Mouse (Mus musculus): ENCODE measurements at regions not wholly inside any gene's neighbourhood (a gene's known extent, or its start where the extent isn't known, plus 50 kb on each side); places are given as distances from the start of the nearest gene placed in this dataset.

DNA sequence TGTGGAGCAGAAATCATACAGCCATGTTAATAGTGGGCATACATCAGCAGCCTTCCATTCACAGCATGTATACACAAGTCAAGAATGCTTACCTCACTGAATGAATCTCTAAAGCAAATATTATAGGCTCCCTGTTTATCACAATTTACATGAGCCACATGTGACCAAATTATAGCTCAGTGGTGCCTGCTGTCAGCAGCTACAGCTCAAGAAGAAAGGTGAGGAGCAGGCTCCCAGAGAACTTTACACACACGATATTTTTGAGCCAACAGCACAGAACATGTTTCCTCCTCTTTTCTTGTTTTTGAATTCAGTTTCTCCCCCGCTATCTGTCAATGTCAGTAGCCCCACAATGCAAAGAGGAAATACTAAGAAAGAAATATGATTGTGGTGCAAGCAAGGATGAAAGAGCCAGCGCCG lies 1605.4 kb downstream of the 4930444P10Rik start:
- peaks cover 12% of the 10 kb centered on the region; the same call in 1 of the 2 replicates for H3K27me3 ChIP-seq
- WGBS, result 44% methylated on average over 4 of the region's 4 CpGs
- ATAC-seq (ENCODE audit: low FRiP score, low read depth), result no peak

DNA sequence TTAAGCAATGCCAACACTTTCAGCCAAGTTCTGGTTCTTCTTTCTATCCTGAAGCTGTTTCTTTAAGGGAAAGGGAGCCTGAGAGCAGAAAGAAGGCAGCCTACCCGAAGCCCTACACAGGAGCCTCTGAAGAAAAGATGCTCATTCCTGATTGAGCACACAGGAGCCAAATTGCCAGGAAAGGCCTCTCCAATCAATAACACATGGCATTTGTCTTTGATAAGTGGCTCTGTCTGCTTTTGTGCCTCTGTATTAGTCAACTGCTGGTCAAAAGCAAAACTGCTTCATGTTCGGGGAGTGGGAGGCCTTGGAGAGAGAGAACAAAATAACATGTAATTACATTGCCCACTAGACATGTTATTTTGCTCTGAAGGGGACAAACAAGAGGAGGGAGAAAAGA lies 1607.4 kb downstream of the 4930444P10Rik start:
- Histone ChIP-seq H3K4me1 (no peaks in the 10 kb centered on the region), H3K27ac (no peak overlapping the region), H3K4me3 (no peak overlapping the region), H3K4me2 (replicated peaks) (no peak overlapping the region), H3K27me3 (peaks cover 12% of the 10 kb centered on the region; the same call in 1 of the 2 replicates), H3K9me3 (no peaks in the 10 kb centered on the region), H3K9ac (no peak overlapping the region), H3K36me3 (no peaks in the 10 kb centered on the region)
- 31% methylated on average over 2 of the region's 2 CpGs for whole genome bisulfite sequencing
- no peak for ATAC-seq (ENCODE audit: low FRiP score, low read depth)

More for the DNA sequence above, 1605.4 kb downstream of the 4930444P10Rik start:
- Histone ChIP-seq H3K4me3 (no peak overlapping the region), H3K27ac (no peak overlapping the region), H3K36me3 (no peaks in the 10 kb centered on the region), H3K9ac (no peak overlapping the region), H3K9me3 (no peaks in the 10 kb centered on the region), H3K4me2 (replicated peaks) (no peak overlapping the region), H3K4me1 (no peaks in the 10 kb centered on the region)

DNA sequence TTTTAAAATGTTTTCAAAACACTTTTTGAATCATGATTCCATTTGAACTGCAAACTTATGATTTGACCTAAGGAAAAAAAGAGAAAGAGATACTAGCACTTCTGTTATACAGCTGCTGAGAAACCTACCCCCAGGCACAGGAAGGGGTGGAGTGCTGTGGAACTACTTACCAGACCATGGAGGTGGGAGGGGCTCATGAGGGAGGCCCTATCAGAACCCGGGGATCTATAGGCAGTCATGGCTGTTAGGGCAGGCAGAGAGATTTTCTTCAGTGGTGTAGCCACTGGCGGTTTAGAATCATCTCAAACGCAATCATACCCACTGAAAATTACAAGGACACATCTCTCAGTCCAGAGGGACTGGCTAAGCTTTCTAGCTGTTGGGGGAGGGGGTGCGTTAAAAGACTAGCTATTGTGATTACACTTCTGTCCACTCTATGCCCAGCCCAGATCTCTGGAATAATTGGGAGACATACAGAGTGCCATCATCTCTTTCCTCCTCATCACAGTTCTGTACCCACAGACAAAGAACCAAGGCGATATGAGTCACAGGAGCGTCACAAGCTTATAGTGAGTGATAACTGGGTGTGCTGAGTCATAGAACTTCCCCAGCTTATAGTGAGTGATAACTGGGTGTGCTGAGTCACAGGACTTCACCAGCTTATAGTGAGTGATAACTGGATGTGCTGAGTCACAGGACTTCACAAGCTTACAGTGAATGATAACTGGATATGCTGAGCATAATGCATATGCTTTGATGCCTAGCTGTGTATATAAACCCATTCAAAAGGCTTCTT lies 1608.8 kb downstream of the 4930444P10Rik start:
- Histone ChIP-seq H3K36me3 (no peaks in the 10 kb centered on the region), H3K27ac (no peak overlapping the region), H3K4me3 (no peak overlapping the region), H3K4me2 (replicated peaks) (no peak overlapping the region), H3K9me3 (no peaks in the 10 kb centered on the region), H3K27me3 (peaks cover 12% of the 10 kb centered on the region; the same call in 1 of the 2 replicates), H3K4me1 (no peaks in the 10 kb centered on the region), H3K9ac (no peak overlapping the region)
- 91% methylated on average over 6 of the region's 6 CpGs for WGBS
- ATAC-seq (ENCODE audit: low FRiP score, low read depth), result no peak

DNA sequence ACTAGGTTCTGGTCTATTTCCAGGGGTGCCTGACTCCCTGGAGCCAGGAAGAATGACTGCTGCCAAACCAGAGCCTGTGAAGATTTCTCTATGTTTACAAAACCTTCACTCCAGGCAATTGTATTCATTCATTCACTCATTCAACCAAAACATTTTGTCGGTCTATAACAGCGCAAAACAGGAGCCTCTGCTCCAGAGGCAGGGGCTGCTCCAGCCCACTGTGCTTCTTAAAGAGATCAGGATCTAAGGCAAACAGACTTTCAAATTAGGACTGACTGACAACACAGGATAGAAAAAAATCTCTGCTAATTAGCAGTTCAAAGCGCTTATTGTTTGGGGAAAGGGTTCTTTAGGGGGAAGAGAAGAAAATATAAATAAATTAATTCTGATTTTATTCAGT lies 1620.8 kb downstream of the 4930444P10Rik start:
- H3K27ac ChIP-seq, result no peak overlapping the region
- no peak for ATAC-seq (ENCODE audit: low FRiP score, low read depth)
- 0 out of 2 replicates have a peak, but pooled peaks cover under 1% of the 10 kb centered on the region for H3K4me1 ChIP-seq
- H3K27me3 ChIP-seq, result no peaks in the 10 kb centered on the region
- no peak overlapping the region for H3K4me2 ChIP-seq (replicated peaks)
- no peak overlapping the region for H3K9ac ChIP-seq
- no peaks in the 10 kb centered on the region for H3K36me3 ChIP-seq
- no peak overlapping the region for H3K4me3 ChIP-seq
- no peaks in the 10 kb centered on the region for H3K9me3 ChIP-seq
- WGBS, result 37% methylated on average over 3 of the region's 3 CpGs

DNA sequence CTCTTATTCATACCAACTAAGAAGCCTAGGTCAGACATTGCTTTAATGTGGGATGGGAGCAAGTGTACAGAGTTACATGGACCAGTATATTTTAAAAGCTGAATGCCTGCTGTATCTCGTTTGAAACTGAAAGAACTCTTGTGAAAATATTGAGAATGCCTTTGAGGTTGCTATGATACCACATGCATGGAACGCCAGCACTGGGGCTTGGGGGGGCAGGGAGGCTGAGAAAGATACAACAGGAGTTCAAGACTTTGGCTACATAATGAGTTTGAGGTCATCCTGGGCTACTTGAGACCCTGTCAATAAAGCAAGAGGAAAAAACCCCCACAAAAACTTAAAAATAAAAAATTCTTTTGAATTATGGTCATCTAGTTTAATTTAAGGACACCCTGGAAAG lies 1621.6 kb downstream of the 4930444P10Rik start:
- Histone ChIP-seq H3K4me1 (0 out of 2 replicates have a peak, but pooled peaks cover 3% of the 10 kb centered on the region), H3K4me2 (replicated peaks) (no peak overlapping the region), H3K9ac (no peak overlapping the region), H3K4me3 (no peak overlapping the region), H3K9me3 (no peaks in the 10 kb centered on the region), H3K36me3 (no peaks in the 10 kb centered on the region), H3K27me3 (no peaks in the 10 kb centered on the region), H3K27ac (no peak overlapping the region)
- ATAC-seq (ENCODE audit: low FRiP score, low read depth), result no peak
- 66% methylated on average over 2 of the region's 2 CpGs for WGBS

DNA sequence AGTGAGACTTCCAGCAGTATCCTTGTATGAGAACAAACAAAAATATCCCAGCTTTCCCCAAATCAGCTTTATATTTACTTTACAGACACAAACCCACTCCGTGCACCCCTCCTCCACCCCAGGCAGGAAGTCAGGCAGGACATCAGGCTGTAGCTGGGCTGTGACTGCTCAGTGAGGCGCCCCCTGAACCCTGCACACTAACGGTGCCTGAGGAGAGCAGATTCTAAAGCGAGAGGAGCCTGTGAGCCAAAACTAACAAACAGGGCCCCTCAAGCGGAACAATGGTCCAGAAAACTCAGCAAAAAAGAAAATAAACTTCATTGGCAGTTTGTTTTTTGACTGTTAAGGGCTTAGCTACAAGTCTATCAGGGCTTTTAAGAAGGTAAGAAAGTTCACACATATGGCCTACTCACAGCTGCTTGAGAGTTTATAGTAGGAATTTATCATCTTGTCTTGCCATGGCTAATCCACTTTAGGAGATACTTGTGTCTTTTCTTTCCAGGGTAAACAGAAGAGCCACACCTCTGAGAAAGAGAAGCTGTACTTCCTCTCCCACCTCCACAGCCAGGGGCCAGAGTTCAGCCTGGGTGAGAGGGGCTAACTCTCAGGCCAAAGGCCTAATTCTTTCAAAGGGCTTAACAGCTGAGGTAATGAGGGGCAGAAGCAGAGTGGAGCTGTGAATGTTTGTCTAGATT lies 1628.2 kb downstream of the 4930444P10Rik start:
- H3K4me2 ChIP-seq (replicated peaks), result no peak overlapping the region
- H3K27me3 ChIP-seq, result no peaks in the 10 kb centered on the region
- H3K9me3 ChIP-seq, result no peaks in the 10 kb centered on the region
- no peak overlapping the region for H3K9ac ChIP-seq
- peaks cover 20% of the 10 kb centered on the region for H3K4me1 ChIP-seq
- WGBS, result 17% methylated on average over 5 of the region's 5 CpGs
- no peak overlapping the region for H3K27ac ChIP-seq
- peak; percentile 71 for ATAC-seq (ENCODE audit: low FRiP score, low read depth)
- no peak overlapping the region for H3K4me3 ChIP-seq
- H3K36me3 ChIP-seq, result no peaks in the 10 kb centered on the region

DNA sequence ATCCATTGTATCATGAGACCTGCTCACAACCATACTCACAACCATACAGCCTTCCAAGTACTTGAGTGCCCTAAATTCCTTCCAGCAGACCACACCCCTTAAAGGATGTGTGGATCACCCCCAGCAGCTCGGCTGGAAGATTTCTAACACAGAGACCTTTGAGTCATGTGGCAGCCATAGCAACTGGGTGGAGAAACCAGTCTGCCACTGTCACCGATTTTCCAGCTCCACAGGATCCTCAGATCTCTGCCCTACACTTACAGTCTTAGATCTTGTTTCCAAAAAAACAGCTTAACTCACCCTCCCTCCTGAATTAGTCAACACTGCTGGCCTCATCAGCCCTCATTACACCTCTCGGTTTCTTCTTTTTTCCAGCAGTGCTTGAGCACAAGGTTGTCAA lies 1630.6 kb downstream of the 4930444P10Rik start:
- no peak for ATAC-seq (ENCODE audit: low FRiP score, low read depth)
- Histone ChIP-seq H3K36me3 (no peaks in the 10 kb centered on the region), H3K4me2 (replicated peaks) (no peak overlapping the region), H3K4me3 (no peak overlapping the region), H3K27ac (no peak overlapping the region), H3K9ac (no peak overlapping the region), H3K4me1 (peaks cover 20% of the 10 kb centered on the region), H3K27me3 (no peaks in the 10 kb centered on the region), H3K9me3 (no peaks in the 10 kb centered on the region)
- WGBS, result 28% methylated on average over 3 of the region's 3 CpGs

DNA sequence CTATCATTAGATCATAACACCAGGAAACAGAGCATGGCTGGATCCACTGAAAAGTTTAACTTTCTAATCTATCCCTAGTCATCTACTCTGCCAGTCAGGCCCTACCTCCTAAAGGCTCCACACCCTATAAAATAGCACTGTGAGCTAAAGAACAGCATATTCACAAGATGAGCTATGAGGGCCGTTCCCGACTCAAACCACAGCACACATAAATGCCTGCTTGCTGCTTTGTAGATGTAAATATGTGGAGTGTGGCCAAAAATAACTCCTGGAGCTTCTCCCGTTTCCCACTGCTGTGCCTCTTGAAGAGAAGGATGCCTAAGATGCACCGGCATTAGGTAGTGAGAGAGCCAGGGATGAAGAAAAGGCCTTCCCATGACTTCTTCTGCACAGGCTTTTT lies 1632.3 kb downstream of the 4930444P10Rik start:
- no peak for ATAC-seq (ENCODE audit: low FRiP score, low read depth)
- H3K4me1 ChIP-seq, result peaks cover 17% of the 10 kb centered on the region
- no peak overlapping the region for H3K4me2 ChIP-seq (replicated peaks)
- 50% methylated on average over 4 of the region's 4 CpGs for WGBS
- no peak overlapping the region for H3K4me3 ChIP-seq
- no peaks in the 10 kb centered on the region for H3K9me3 ChIP-seq
- H3K27me3 ChIP-seq, result no peaks in the 10 kb centered on the region
- no peak overlapping the region for H3K9ac ChIP-seq
- H3K36me3 ChIP-seq, result no peaks in the 10 kb centered on the region
- H3K27ac ChIP-seq, result no peak overlapping the region

DNA sequence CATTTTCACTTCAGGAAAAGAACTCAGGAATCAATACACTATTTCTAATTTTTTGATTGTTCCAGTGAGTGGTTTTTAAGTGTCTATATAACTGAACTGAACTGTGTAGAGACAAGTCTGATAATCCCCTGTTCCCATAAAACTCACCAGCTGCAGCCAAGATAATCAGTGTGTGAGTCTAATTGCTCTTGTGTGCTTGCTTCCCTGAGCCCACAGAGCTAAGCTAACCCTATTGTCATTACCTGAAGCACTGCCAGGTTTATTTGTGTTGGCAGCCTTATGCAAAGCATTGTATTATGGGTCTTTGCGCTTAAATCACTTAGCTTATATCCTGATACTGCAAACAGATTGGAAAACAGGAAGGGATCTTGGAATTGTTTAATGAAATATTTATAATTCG lies 1663.8 kb downstream of the 4930444P10Rik start:
- H3K4me2 ChIP-seq (replicated peaks), result no peak overlapping the region
- no peak overlapping the region for H3K4me3 ChIP-seq
- H3K36me3 ChIP-seq, result no peaks in the 10 kb centered on the region
- H3K4me1 ChIP-seq, result peaks cover 6% of the 10 kb centered on the region; the same call in 1 of the 2 replicates
- WGBS, result 62% methylated on average over 2 of the region's 2 CpGs
- H3K27me3 ChIP-seq, result peaks cover 2% of the 10 kb centered on the region; the same call in 1 of the 2 replicates
- no peak overlapping the region for H3K27ac ChIP-seq
- ATAC-seq (ENCODE audit: low FRiP score, low read depth), result no peak
- H3K9ac ChIP-seq, result no peak overlapping the region
- no peaks in the 10 kb centered on the region for H3K9me3 ChIP-seq

DNA sequence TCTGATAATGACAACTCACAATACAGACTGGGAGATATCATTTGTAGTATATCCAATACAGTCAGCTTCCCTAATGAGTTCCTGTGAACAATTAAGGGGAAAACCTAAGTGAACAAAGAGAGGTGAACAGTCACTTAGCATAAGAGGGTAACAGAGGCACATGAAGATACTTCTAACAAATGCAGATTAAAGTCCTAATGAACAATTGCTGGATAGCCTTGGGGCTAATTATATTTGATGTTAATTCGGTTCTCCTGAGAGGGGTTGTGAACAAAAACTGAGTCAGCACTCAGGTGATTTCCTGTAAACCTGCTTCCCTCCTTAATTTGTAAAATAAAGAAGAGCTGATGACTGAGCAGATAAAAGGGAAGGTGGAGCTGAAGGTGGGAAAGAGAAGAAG lies 1672.1 kb downstream of the 4930444P10Rik start:
- 71% methylated on average over 1 of the region's 1 CpGs for WGBS
- H3K9me3 ChIP-seq, result no peaks in the 10 kb centered on the region
- H3K4me2 ChIP-seq (replicated peaks), result no peak overlapping the region
- H3K4me3 ChIP-seq, result no peak overlapping the region
- H3K36me3 ChIP-seq, result no peaks in the 10 kb centered on the region
- H3K9ac ChIP-seq, result no peak overlapping the region
- H3K27ac ChIP-seq, result no peak overlapping the region
- no peak for ATAC-seq (ENCODE audit: low FRiP score, low read depth)
- peaks cover 3% of the 10 kb centered on the region; the same call in 1 of the 2 replicates for H3K27me3 ChIP-seq
- peaks cover 9% of the 10 kb centered on the region; the same call in 1 of the 2 replicates for H3K4me1 ChIP-seq

DNA sequence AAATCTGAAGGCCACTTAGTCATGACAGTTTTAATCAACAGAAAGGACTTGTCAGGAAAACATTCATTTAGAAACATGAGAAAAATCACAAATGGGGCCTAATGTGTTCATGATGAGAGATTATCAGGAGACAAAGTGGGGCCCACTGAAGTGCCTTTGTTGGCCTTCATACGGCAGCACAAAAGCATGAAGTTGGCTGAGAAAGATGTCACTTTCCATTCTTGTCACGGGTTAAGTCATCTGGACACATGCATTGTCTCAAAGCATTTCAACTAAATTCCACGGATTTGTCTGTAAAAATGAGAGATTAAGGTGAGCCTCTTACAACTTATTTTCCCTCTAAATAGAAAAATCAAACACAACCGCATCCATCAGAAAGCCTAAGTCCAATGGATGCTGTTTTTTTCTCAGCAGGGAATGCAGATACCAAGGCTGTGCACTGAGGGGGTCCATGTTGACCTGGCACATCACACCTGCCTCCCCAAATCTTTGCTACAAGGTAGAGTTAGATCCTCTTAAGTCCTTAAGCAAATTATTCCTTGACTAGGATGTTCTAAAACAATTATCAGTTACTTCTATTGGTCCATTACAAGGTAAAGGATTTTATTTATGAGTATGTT lies 1679.2 kb downstream of the 4930444P10Rik start:
- no peak overlapping the region for H3K27ac ChIP-seq
- no peaks in the 10 kb centered on the region for H3K27me3 ChIP-seq
- no peaks in the 10 kb centered on the region for H3K9me3 ChIP-seq
- H3K4me2 ChIP-seq (replicated peaks), result no peak overlapping the region
- 84% methylated on average over 4 of the region's 4 CpGs for WGBS
- no peaks in the 10 kb centered on the region for H3K36me3 ChIP-seq
- no peak overlapping the region for H3K9ac ChIP-seq
- H3K4me1 ChIP-seq, result no peaks in the 10 kb centered on the region
- no peak for ATAC-seq (ENCODE audit: low FRiP score, low read depth)
- H3K4me3 ChIP-seq, result no peak overlapping the region

Data from limb, embryonic 13.5 days (tissue).